Mouse (Mus musculus) liver, adult 2 months (tissue): ENCODE data around the gene Tmtc4.

Experiments
- CTCF ChIP-seq: fragments of 200-500 bp; IDR thresholded peaks from 2 replicates; pipeline ENCODE4 v1.5.1; 2011; ENCODE audit warnings: low read depth, low read length, control low read depth
- POLR2A ChIP-seq: fragments of 200-500 bp; IDR thresholded peaks from 2 replicates; pipeline ENCODE4 v1.6.1; 2011; ENCODE audit warnings: low read length, control low read depth; ENCODE audit not compliant: insufficient read depth; ENCODE audit errors: extremely low read depth

DNA sequence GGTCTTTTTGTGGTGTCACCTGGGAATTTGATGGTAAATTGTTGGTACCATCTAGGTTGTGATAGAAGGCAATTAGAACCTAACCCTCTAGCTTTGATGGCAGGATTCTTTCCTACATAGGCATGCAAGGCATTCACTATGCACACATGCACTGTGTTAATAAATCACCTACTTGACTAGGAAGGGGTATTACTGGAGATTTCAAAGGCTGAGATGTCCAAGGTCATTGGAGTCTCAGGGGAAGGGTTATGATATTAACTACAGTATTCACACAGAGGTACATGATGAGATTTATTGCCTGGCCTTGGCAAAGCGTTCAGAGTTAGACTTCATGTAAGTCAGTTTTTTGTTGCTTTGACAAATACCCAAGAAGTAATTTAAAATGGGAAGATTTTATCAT, 48.6 kb upstream of the Tmtc4 start:
- TF ChIP-seq POLR2A (no peak), CTCF (no peak)
